Mouse (Mus musculus) forebrain, postnatal 0 days (tissue): Measurements from ENCODE around the gene Znrf3. TPM values are rescaled to one million over a fixed set of nuclear protein-coding genes. Genes with fewer than 3 reads are reported as not detected.

ENCODE experiments used
- ATAC-seq: fragments of 200-750 bp; cut with Nextera tagmentation; 2 replicates; pipeline ENCODE4 v1.8.0; 2017; ENCODE audit warnings: mild to moderate bottlenecking, moderate library complexity
- DNase-seq: peaks from one replicate; pipeline ENCODE4 v3.0.0-alpha.2; 2015
- H3K27ac ChIP-seq: fragments of 300-500 bp; sonication (generic); 2 replicates; pipeline ENCODE4 v1.5.1; 2014; ENCODE audit warnings: low read depth, mild to moderate bottlenecking, antibody characterized with exemption, low read length, moderate library complexity, mixed read lengths
- H3K27me3 ChIP-seq: fragments of 300-500 bp; sonication (generic); 2 replicates; pipeline ENCODE4 v1.6.1; 2014; ENCODE audit warnings: mild to moderate bottlenecking, low read length, mixed read lengths; ENCODE audit not compliant: insufficient read depth
- H3K36me3 ChIP-seq: fragments of 300-500 bp; sonication (generic); 2 replicates; pipeline ENCODE4 v1.6.1; 2014; ENCODE audit warnings: mild to moderate bottlenecking, moderate library complexity; ENCODE audit not compliant: insufficient read depth
- H3K4me1 ChIP-seq: fragments of 300-500 bp; sonication (generic); 2 replicates; pipeline ENCODE4 v1.6.1; 2014; ENCODE audit warnings: antibody characterized with exemption; ENCODE audit not compliant: insufficient read depth
- H3K4me2 ChIP-seq: fragments of 300-500 bp; sonication (generic); 2 replicates; pipeline ENCODE4 v1.6.1; 2014; ENCODE audit warnings: low read depth, mild to moderate bottlenecking, moderate library complexity
- H3K4me3 ChIP-seq: fragments of 300-500 bp; sonication (generic); 2 replicates; pipeline ENCODE4 v1.5.1; 2014; ENCODE audit warnings: low read depth, low read length, mixed read lengths
- H3K9ac ChIP-seq: fragments of 300-500 bp; sonication (generic); 2 replicates; pipeline ENCODE4 v1.6.1; 2014; ENCODE audit warnings: mild to moderate bottlenecking
- H3K9me3 ChIP-seq: fragments of 300-500 bp; sonication (generic); 2 replicates; pipeline ENCODE4 v1.6.1; 2016; ENCODE audit warnings: low read length
- CTCF ChIP-seq: sonication (generic); IDR thresholded peaks from 2 replicates; pipeline ENCODE4 v1.5.1; 2016; ENCODE audit warnings: antibody characterized with exemption, control low read depth, low read depth
- WGBS: fragments of 180-500 bp; shearing (Covaris S2); extraction: QIAGEN DNeasy Blood & Tissue Kit; methylation state at CpG from one replicate; pipeline ENCODE4 v1.1.7; 2014; 5-methylcytosine and 5-hydroxymethylcytosine counted together
- polyA plus RNA-seq: library from polyadenylated mRNA; unstranded; fragments of >200 nt; fragmentation: Nextera tagmentation; extraction: Ambion mirVana; gene quantifications from 2 replicates; pipeline ENCODE4 v1.2.1, GENCODE M21; 2015
- total RNA-seq: library from RNA; depleted of rRNA; stranded (reverse); fragments of >200 nt; gene quantifications from 2 replicates; pipeline ENCODE4 v1.2.3, GENCODE M21; 2014

The Znrf3 gene
- total and polyA plus RNA-seq, 2 experiments from 2014 or later = 8.3 to 9.1 TPM

- Histone ChIP-seq H3K36me3 (peaks cover 12% of the 10 kb centered on the region; the same call in 1 of the 2 replicates), H3K9ac (no peak overlapping the region), H3K4me1 (no peaks in the 10 kb centered on the region), H3K27me3 (no peaks in the 10 kb centered on the region), H3K27ac (no peak overlapping the region), H3K4me3 (no peak overlapping the region), H3K4me2 (no peak overlapping the region), H3K9me3 (no peaks in the 10 kb centered on the region)
- WGBS = 44% methylated on average over 4 of the region's 4 CpGs
- no peak for TF ChIP-seq CTCF
- DNase-seq = no peak
- ATAC-seq = no peak
Measured at GRCm38 (mm10) chr11:5289826-5290580, 154.6 kb downstream of the Znrf3 start.

- no peak for TF ChIP-seq CTCF
- no peak overlapping the region for H3K4me2 ChIP-seq
- H3K4me3 ChIP-seq = no peak overlapping the region
- H3K36me3 ChIP-seq = peaks cover 34% of the 10 kb centered on the region
- H3K27me3 ChIP-seq = no peaks in the 10 kb centered on the region
- H3K9ac ChIP-seq = no peak overlapping the region
- 95% methylated on average over 2 of the region's 2 CpGs for WGBS
- H3K9me3 ChIP-seq = no peaks in the 10 kb centered on the region
- H3K27ac ChIP-seq = no peak overlapping the region
- H3K4me1 ChIP-seq = no peaks in the 10 kb centered on the region
- DNase-seq (no peak), ATAC-seq (no peak)
Measured at GRCm38 (mm10) chr11:5283987-5284386, 160.7 kb downstream of the Znrf3 start.

GRCm38 (mm10) chr11:5280932-5281331, 163.7 kb downstream of the Znrf3 start:
- no peak overlapping the region for H3K4me3 ChIP-seq
- no peak overlapping the region for H3K9ac ChIP-seq
- no peak for TF ChIP-seq CTCF
- H3K36me3 ChIP-seq = peaks cover 25% of the 10 kb centered on the region
- H3K9me3 ChIP-seq = no peaks in the 10 kb centered on the region
- WGBS = 76% methylated on average over 7 of the region's 7 CpGs
- H3K27ac ChIP-seq = no peak overlapping the region
- H3K4me1 ChIP-seq = no peaks in the 10 kb centered on the region
- peak; percentile 51 for ATAC-seq
- no peaks in the 10 kb centered on the region for H3K27me3 ChIP-seq
- DNase-seq = no peak
- H3K4me2 ChIP-seq = no peak overlapping the region

GRCm38 (mm10) chr11:5278463-5278862, 166.2 kb downstream of the Znrf3 start:
- Histone ChIP-seq H3K4me2 (no peak overlapping the region), H3K9ac (no peak overlapping the region), H3K27ac (no peak overlapping the region), H3K4me1 (no peaks in the 10 kb centered on the region), H3K9me3 (no peaks in the 10 kb centered on the region), H3K36me3 (peaks cover 18% of the 10 kb centered on the region), H3K27me3 (no peaks in the 10 kb centered on the region), H3K4me3 (no peak overlapping the region)
- ATAC-seq (no peak), DNase-seq (no peak)
- no peak for TF ChIP-seq CTCF
- WGBS = 88% methylated on average over 2 of the region's 2 CpGs

DNA sequence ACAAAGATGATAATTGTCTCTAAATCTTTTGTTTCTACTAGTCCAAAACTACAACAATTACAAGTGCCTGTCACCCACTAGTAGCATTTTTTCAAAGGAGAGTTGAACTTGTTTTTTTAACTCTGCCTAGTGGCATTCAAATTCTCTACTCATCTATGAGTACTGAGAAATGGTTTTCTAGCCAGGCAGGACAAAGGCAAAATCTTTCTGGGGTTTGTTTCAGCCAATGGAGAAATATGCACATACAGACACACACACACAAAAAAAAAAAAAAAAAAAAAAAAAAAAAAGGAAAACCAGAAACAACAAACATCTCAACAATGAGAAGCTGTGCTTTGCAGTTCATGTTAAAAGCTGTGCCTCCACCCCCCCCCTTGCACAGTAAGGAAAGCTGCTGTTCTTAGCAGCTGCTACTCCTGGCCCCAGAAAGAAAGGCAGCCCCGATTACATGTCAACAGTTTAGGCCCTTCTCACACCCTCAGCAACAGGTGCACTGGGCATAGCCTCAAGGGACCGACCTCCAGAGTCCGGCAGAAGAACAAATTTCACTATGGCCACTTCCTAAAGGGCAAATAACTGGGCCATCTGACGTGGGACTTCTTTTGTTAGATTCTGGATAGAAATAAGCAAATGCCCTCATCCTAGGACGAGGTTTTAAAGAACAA, 167.2 kb downstream of the Znrf3 start:
- no peaks in the 10 kb centered on the region for H3K4me1 ChIP-seq
- DNase-seq (no peak), ATAC-seq (no peak)
- H3K9me3 ChIP-seq = no peaks in the 10 kb centered on the region
- no peak overlapping the region for H3K9ac ChIP-seq
- H3K4me3 ChIP-seq = no peak overlapping the region
- H3K27me3 ChIP-seq = no peaks in the 10 kb centered on the region
- peaks cover 13% of the 10 kb centered on the region for H3K36me3 ChIP-seq
- no peak overlapping the region for H3K4me2 ChIP-seq
- no peak for TF ChIP-seq CTCF
- 54% methylated on average over 5 of the region's 5 CpGs for WGBS
- no peak overlapping the region for H3K27ac ChIP-seq

DNA sequence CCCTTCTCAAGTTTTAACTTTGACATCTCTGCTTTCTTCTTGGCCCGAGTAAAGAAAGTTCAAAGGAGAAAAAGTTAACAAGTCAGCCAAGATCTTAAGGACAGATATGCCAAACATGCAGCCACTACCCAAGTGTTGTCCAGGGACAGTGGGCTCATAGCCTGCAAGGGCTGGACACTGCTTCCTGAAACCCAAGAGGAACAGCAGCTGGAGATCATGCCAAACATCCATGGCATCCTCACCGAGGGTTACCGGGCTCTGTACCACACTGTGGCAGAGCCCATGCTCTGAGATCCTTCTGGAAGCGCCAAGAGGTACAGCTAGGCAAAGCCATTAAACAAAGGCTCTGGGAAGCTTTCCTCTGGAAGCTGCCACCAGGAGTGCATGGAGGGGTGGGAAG, 169.4 kb downstream of the Znrf3 start:
- ATAC-seq (no peak), DNase-seq (no peak)
- H3K4me3 ChIP-seq = no peak overlapping the region
- no peak overlapping the region for H3K4me2 ChIP-seq
- H3K27ac ChIP-seq = no peak overlapping the region
- no peak overlapping the region for H3K9ac ChIP-seq
- H3K4me1 ChIP-seq = 0 out of 2 replicates have a peak, but pooled peaks cover 4% of the 10 kb centered on the region
- H3K27me3 ChIP-seq = no peaks in the 10 kb centered on the region
- H3K9me3 ChIP-seq = no peaks in the 10 kb centered on the region
- TF ChIP-seq CTCF = no peak
- H3K36me3 ChIP-seq = no peaks in the 10 kb centered on the region
- WGBS = 82% methylated on average over 4 of the region's 4 CpGs

DNA sequence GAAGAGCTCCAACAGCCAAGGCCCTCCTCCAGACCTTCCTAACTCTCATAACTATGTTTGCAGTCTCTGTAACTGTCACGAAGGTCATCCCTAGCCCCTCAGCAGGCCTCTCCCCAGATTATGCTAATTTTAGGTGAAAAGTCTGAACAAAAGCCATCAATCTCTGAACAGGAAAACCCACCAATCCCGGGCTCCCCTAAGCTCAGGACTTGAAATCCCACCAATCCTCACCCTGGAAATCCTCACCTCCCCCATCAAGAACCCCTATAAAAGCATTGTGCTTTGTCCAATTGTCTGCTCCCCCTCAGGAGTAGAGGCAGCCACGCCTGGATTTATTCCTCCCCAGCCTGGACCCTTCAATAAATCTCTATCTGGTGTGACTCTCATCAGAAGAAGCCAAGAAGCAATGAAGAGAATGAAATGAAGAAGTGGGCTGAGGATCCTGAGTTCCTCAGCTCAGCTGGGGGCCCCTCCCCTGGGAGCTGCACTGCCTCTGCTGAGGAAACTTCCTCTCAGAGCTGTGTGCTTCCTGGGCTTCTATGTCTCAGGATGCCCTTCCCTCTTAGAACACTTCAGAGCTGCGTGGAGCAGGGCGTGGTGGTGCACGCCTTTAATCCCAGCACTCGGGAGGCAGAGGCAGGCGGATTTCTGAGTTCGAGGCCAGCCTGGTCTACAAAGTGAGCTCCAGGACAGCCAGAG, 172.0 kb downstream of the Znrf3 start:
- Histone ChIP-seq H3K4me2 (no peak overlapping the region), H3K36me3 (no peaks in the 10 kb centered on the region), H3K4me1 (0 out of 2 replicates have a peak, but pooled peaks cover 4% of the 10 kb centered on the region), H3K27ac (no peak overlapping the region), H3K4me3 (no peak overlapping the region), H3K9ac (no peak overlapping the region), H3K27me3 (no peaks in the 10 kb centered on the region), H3K9me3 (no peaks in the 10 kb centered on the region)
- no peak for TF ChIP-seq CTCF
- no peak for ATAC-seq
- no peak for DNase-seq
- 76% methylated on average over 9 of the region's 9 CpGs for WGBS
